Mouse (Mus musculus): ENCODE data around the gene Hsf5. TPM values are rescaled to one million over a fixed set of nuclear protein-coding genes. Genes with fewer than 3 reads are reported as not detected.

Gene Hsf5
- total RNA-seq (2017), result 0.15 TPM in 1 of 2 replicates, not detected in the other

GRCm38 (mm10) chr11:87616790-87617474 is at the start of gene Hsf5:
Gene Hsf5, plus strand, starts transcription at chr11:87617164.
- ATAC-seq (replicated peaks; ENCODE audit: low read depth, poor library complexity, severe bottlenecking), result no peak

GRCm38 (mm10) chr11:87568255-87568953 is 48.6 kb upstream of the Hsf5 start, which contains the start of gene Sept4:
Gene Sept4, plus strand, starts transcription at chr11:87568903.
- ATAC-seq (replicated peaks; ENCODE audit: low read depth, poor library complexity, severe bottlenecking), result no peak

GRCm38 (mm10) chr11:87570743-87571142 is 46.2 kb upstream of the Hsf5 start:
- ATAC-seq (replicated peaks; ENCODE audit: low read depth, poor library complexity, severe bottlenecking), result no peak

- no peak for ATAC-seq (replicated peaks; ENCODE audit: low read depth, poor library complexity, severe bottlenecking)
Measured at GRCm38 (mm10) chr11:87571361-87571950, 45.5 kb upstream of the Hsf5 start.

- no peak for ATAC-seq (replicated peaks; ENCODE audit: low read depth, poor library complexity, severe bottlenecking)
Measured at GRCm38 (mm10) chr11:87573751-87574150, 43.2 kb upstream of the Hsf5 start.

GRCm38 (mm10) chr11:87574520-87575180 is 42.3 kb upstream of the Hsf5 start:
- ATAC-seq (replicated peaks; ENCODE audit: low read depth, poor library complexity, severe bottlenecking), result no peak

GRCm38 (mm10) chr11:87577601-87578248 is 39.2 kb upstream of the Hsf5 start:
- ATAC-seq (replicated peaks; ENCODE audit: low read depth, poor library complexity, severe bottlenecking), result peak; percentile 1; the same call in 1 of the 2 replicates

- peak; percentile 78 for ATAC-seq (replicated peaks; ENCODE audit: low read depth, poor library complexity, severe bottlenecking)
Measured at GRCm38 (mm10) chr11:87578249-87578962, 38.6 kb upstream of the Hsf5 start.

GRCm38 (mm10) chr11:87578963-87579601 is 37.9 kb upstream of the Hsf5 start:
- peak; percentile 33 for ATAC-seq (replicated peaks; ENCODE audit: low read depth, poor library complexity, severe bottlenecking)

GRCm38 (mm10) chr11:87579713-87580112 is 37.3 kb upstream of the Hsf5 start:
- no peak for ATAC-seq (replicated peaks; ENCODE audit: low read depth, poor library complexity, severe bottlenecking)

- no peak for ATAC-seq (replicated peaks; ENCODE audit: low read depth, poor library complexity, severe bottlenecking)
Measured at GRCm38 (mm10) chr11:87580543-87581085, 36.4 kb upstream of the Hsf5 start.

GRCm38 (mm10) chr11:87581161-87581865 is 35.7 kb upstream of the Hsf5 start:
- ATAC-seq (replicated peaks; ENCODE audit: low read depth, poor library complexity, severe bottlenecking), result no peak

- no peak for ATAC-seq (replicated peaks; ENCODE audit: low read depth, poor library complexity, severe bottlenecking)
Measured at GRCm38 (mm10) chr11:87581933-87582710, 34.8 kb upstream of the Hsf5 start.

GRCm38 (mm10) chr11:87583291-87584034 is 33.5 kb upstream of the Hsf5 start:
- ATAC-seq (replicated peaks; ENCODE audit: low read depth, poor library complexity, severe bottlenecking), result no peak

GRCm38 (mm10) chr11:87584711-87585505 is 32.1 kb upstream of the Hsf5 start:
- no peak for ATAC-seq (replicated peaks; ENCODE audit: low read depth, poor library complexity, severe bottlenecking)

Data from common myeloid progenitor, adult 5-6 weeks (primary cell).